Mouse (Mus musculus): ENCODE results near the gene Ccdc8.

The Ccdc8 gene

GRCm38 (mm10) chr7:17011909-17012590 is 19.5 kb downstream of the Ccdc8 start:
- no peak for DNase-seq (ENCODE audit: low spot score)

GRCm38 (mm10) chr7:17015381-17015780 is 22.9 kb downstream of the Ccdc8 start:
- DNase-seq (ENCODE audit: low spot score) = no peak

- DNase-seq (ENCODE audit: low spot score) = peak; percentile 79
Measured at GRCm38 (mm10) chr7:17017036-17017435, 24.5 kb downstream of the Ccdc8 start.

GRCm38 (mm10) chr7:17017921-17018320 is 25.4 kb downstream of the Ccdc8 start:
- no peak for DNase-seq (ENCODE audit: low spot score)

- no peak for DNase-seq (ENCODE audit: low spot score)
Measured at GRCm38 (mm10) chr7:17019426-17020166, 27.1 kb downstream of the Ccdc8 start.

- no peak for DNase-seq (ENCODE audit: low spot score)
Measured at GRCm38 (mm10) chr7:17022176-17022575, 29.7 kb downstream of the Ccdc8 start.

- DNase-seq (ENCODE audit: low spot score) = no peak
Measured at GRCm38 (mm10) chr7:17023701-17024100, 31.2 kb downstream of the Ccdc8 start.

- DNase-seq (ENCODE audit: low spot score) = no peak
Measured at GRCm38 (mm10) chr7:17024141-17024540, 31.6 kb downstream of the Ccdc8 start.

GRCm38 (mm10) chr7:17024814-17025504 is 32.5 kb downstream of the Ccdc8 start:
- DNase-seq (ENCODE audit: low spot score) = no peak

GRCm38 (mm10) chr7:17025505-17025894 is 33.0 kb downstream of the Ccdc8 start:
- DNase-seq (ENCODE audit: low spot score) = no peak

- DNase-seq (ENCODE audit: low spot score) = no peak
Measured at GRCm38 (mm10) chr7:17025896-17026622, 33.6 kb downstream of the Ccdc8 start.

- DNase-seq (ENCODE audit: low spot score) = no peak
Measured at GRCm38 (mm10) chr7:17026710-17027587, 34.4 kb downstream of the Ccdc8 start.

GRCm38 (mm10) chr7:17027588-17028343 is 35.3 kb downstream of the Ccdc8 start, which contains the start of gene Ppp5c:
Gene Ppp5c (minus strand): TSS chr7:17027924.
- DNase-seq (ENCODE audit: low spot score) = peak; percentile 86

- DNase-seq (ENCODE audit: low spot score) = no peak
Measured at GRCm38 (mm10) chr7:17028923-17029322, 36.4 kb downstream of the Ccdc8 start.

- DNase-seq (ENCODE audit: low spot score) = no peak
Measured at GRCm38 (mm10) chr7:17030239-17030638, 37.7 kb downstream of the Ccdc8 start.

GRCm38 (mm10) chr7:17038018-17038695 is 45.6 kb downstream of the Ccdc8 start:
- no peak for DNase-seq (ENCODE audit: low spot score)

- DNase-seq (ENCODE audit: low spot score) = no peak
Measured at GRCm38 (mm10) chr7:17039373-17039772, 46.9 kb downstream of the Ccdc8 start.

- no peak for DNase-seq (ENCODE audit: low spot score)
Measured at GRCm38 (mm10) chr7:17045743-17046142, 53.2 kb downstream of the Ccdc8 start.

All from urinary bladder, postnatal 25 days (tissue).